Mouse (Mus musculus) intestine, embryonic 16.5 days (tissue): Measurements from ENCODE around the gene Csrp1. TPM values are rescaled to one million over a fixed set of nuclear protein-coding genes. Genes with fewer than 3 reads are reported as not detected.

Experiments
- ATAC-seq: fragments of 200-750 bp; cut with Nextera tagmentation; 2 replicates; pipeline ENCODE4 v1.8.0; 2017; ENCODE audit warnings: moderate TSS enrichment, moderate library complexity
- H3K27ac ChIP-seq: fragments of 300-500 bp; sonication (generic); 2 replicates; pipeline ENCODE4 v1.5.1; 2014; ENCODE audit warnings: mild to moderate bottlenecking, low read length
- H3K27me3 ChIP-seq: fragments of 300-500 bp; sonication (generic); replicated peaks from 2 replicates; pipeline ENCODE4 v1.6.1; 2014; ENCODE audit warnings: low read length, control low read depth, mixed read lengths; ENCODE audit not compliant: control insufficient read depth, insufficient read depth
- H3K36me3 ChIP-seq: fragments of 300-500 bp; sonication (generic); 2 replicates; pipeline ENCODE4 v1.6.1; 2014; ENCODE audit warnings: low read length, control low read depth; ENCODE audit not compliant: control insufficient read depth, insufficient read depth
- H3K4me1 ChIP-seq: fragments of 300-500 bp; sonication (generic); 2 replicates; pipeline ENCODE4 v1.6.1; 2014; ENCODE audit warnings: low read length, control low read depth, mixed read lengths; ENCODE audit not compliant: control insufficient read depth, insufficient read depth
- H3K4me2 ChIP-seq: fragments of 300-500 bp; sonication (generic); 2 replicates; pipeline ENCODE4 v1.6.1; 2014; ENCODE audit warnings: low read depth, low read length, control low read depth
- H3K4me3 ChIP-seq: fragments of 300-500 bp; sonication (generic); 2 replicates; pipeline ENCODE4 v1.5.1; 2014; ENCODE audit warnings: mild to moderate bottlenecking, low read length
- H3K9ac ChIP-seq: fragments of 300-500 bp; sonication (generic); 2 replicates; pipeline ENCODE4 v1.6.1; 2014; ENCODE audit warnings: low read depth, low read length
- H3K9me3 ChIP-seq: fragments of 300-500 bp; sonication (generic); 2 replicates; pipeline ENCODE4 v1.6.1; 2016; ENCODE audit warnings: low read length, control low read depth; ENCODE audit not compliant: control insufficient read depth
- WGBS: fragments of 180-500 bp; shearing (Covaris S2); extraction: QIAGEN DNeasy Blood & Tissue Kit; methylation state at CpG from one replicate; pipeline ENCODE4 v1.1.7; 2014; 5-methylcytosine and 5-hydroxymethylcytosine counted together
- polyA plus RNA-seq: library from polyadenylated mRNA; unstranded; fragments of >200 nt; fragmentation: Nextera tagmentation; extraction: Ambion mirVana; gene quantifications from 2 replicates; pipeline ENCODE4 v1.2.1, GENCODE M21; 2015

The Csrp1 gene
- polyA plus RNA-seq, 1 experiment from 2014 or later = 215 TPM

- no peak for ATAC-seq
- Histone ChIP-seq H3K9ac (no peak overlapping the region), H3K36me3 (no peaks in the 10 kb centered on the region), H3K4me2 (no peak overlapping the region), H3K9me3 (no peaks in the 10 kb centered on the region), H3K4me1 (peaks cover 21% of the 10 kb centered on the region), H3K27me3 (no peaks in the 10 kb centered on the region), H3K4me3 (no peak overlapping the region), H3K27ac (peak overlapping the region; percentile 42)
- WGBS = 85% methylated on average over 6 of the region's 6 CpGs
These were observed 5.5 kb downstream of the Csrp1 start for GRCm38 (mm10) chr1:135725324-135725723.

GRCm38 (mm10) chr1:135725936-135726335, 6.1 kb downstream of the Csrp1 start:
- ATAC-seq = no peak
- 42% methylated on average over 7 of the region's 7 CpGs for WGBS
- H3K9me3 ChIP-seq = no peaks in the 10 kb centered on the region

GRCm38 (mm10) chr1:135728631-135729366, 8.9 kb downstream of the Csrp1 start:
- peak overlapping the region; percentile 57 for H3K4me3 ChIP-seq
- H3K4me1 ChIP-seq = peaks cover 45% of the 10 kb centered on the region
- WGBS = 1% methylated on average over 35 of the region's 35 CpGs
- H3K4me2 ChIP-seq = peak overlapping the region; percentile 82
- H3K9ac ChIP-seq = peak overlapping the region; percentile 75
- H3K36me3 ChIP-seq = no peaks in the 10 kb centered on the region
- H3K27me3 ChIP-seq = no peaks in the 10 kb centered on the region
- ATAC-seq = peak; percentile 82
- peak overlapping the region; percentile 92 for H3K27ac ChIP-seq
- no peaks in the 10 kb centered on the region for H3K9me3 ChIP-seq

More at GRCm38 (mm10) chr1:135725936-135726335, 6.1 kb downstream of the Csrp1 start:
- no peaks in the 10 kb centered on the region for H3K27me3 ChIP-seq
- no peak overlapping the region for H3K4me3 ChIP-seq
- H3K36me3 ChIP-seq = no peaks in the 10 kb centered on the region
- no peak overlapping the region for H3K9ac ChIP-seq
- peaks cover 23% of the 10 kb centered on the region for H3K4me1 ChIP-seq
- H3K4me2 ChIP-seq = no peak overlapping the region
- H3K27ac ChIP-seq = peak overlapping the region; percentile 42

- no peaks in the 10 kb centered on the region for H3K36me3 ChIP-seq
- H3K9ac ChIP-seq = peak overlapping the region; percentile 75
- peak; percentile 12 for ATAC-seq
- peak overlapping the region; percentile 82 for H3K4me2 ChIP-seq
- peak overlapping the region; percentile 92 for H3K27ac ChIP-seq
- H3K4me1 ChIP-seq = peaks cover 47% of the 10 kb centered on the region
- under 1% methylated on average over 11 of the region's 11 CpGs for WGBS
- no peaks in the 10 kb centered on the region for H3K9me3 ChIP-seq
- H3K27me3 ChIP-seq = no peaks in the 10 kb centered on the region
- peak overlapping the region; percentile 57 for H3K4me3 ChIP-seq
These were observed 9.5 kb downstream of the Csrp1 start for GRCm38 (mm10) chr1:135729367-135729713.

GRCm38 (mm10) chr1:135729821-135730220, 10.0 kb downstream of the Csrp1 start:
- Histone ChIP-seq H3K9me3 (no peaks in the 10 kb centered on the region), H3K27me3 (no peaks in the 10 kb centered on the region), H3K4me3 (peak overlapping the region; percentile 57), H3K9ac (peak overlapping the region; percentile 75), H3K4me1 (peaks cover 51% of the 10 kb centered on the region), H3K36me3 (no peaks in the 10 kb centered on the region), H3K27ac (peak overlapping the region; percentile 92), H3K4me2 (peak overlapping the region; percentile 82)
- no peak for ATAC-seq
- WGBS = 17% methylated on average over 4 of the region's 4 CpGs

GRCm38 (mm10) chr1:135730296-135730695, 10.4 kb downstream of the Csrp1 start:
- H3K9ac ChIP-seq = peak overlapping the region; percentile 75
- H3K27me3 ChIP-seq = no peaks in the 10 kb centered on the region
- H3K4me3 ChIP-seq = peak overlapping the region; percentile 57
- peaks cover 56% of the 10 kb centered on the region for H3K4me1 ChIP-seq
- no peaks in the 10 kb centered on the region for H3K9me3 ChIP-seq
- ATAC-seq = no peak
- peak overlapping the region; percentile 92 for H3K27ac ChIP-seq
- H3K4me2 ChIP-seq = peak overlapping the region; percentile 82
- no peaks in the 10 kb centered on the region for H3K36me3 ChIP-seq
- 7% methylated on average over 3 of the region's 3 CpGs for WGBS

- Histone ChIP-seq H3K4me2 (peak overlapping the region; percentile 82), H3K4me1 (peaks cover 55% of the 10 kb centered on the region), H3K27ac (peak overlapping the region; percentile 92), H3K36me3 (0 out of 2 replicates have a peak, but pooled peaks cover 2% of the 10 kb centered on the region), H3K27me3 (no peaks in the 10 kb centered on the region), H3K9me3 (no peaks in the 10 kb centered on the region), H3K4me3 (peak overlapping the region; percentile 57), H3K9ac (peak overlapping the region; percentile 75)
- ATAC-seq = no peak
- 31% methylated on average over 7 of the region's 7 CpGs for WGBS
These were observed 11.5 kb downstream of the Csrp1 start for GRCm38 (mm10) chr1:135731393-135731792.

- Histone ChIP-seq H3K4me1 (peaks cover 55% of the 10 kb centered on the region), H3K4me2 (peak overlapping the region; percentile 82), H3K9ac (peak overlapping the region; percentile 75), H3K4me3 (peak overlapping the region; percentile 57), H3K27me3 (no peaks in the 10 kb centered on the region), H3K36me3 (0 out of 2 replicates have a peak, but pooled peaks cover 3% of the 10 kb centered on the region), H3K9me3 (no peaks in the 10 kb centered on the region), H3K27ac (peak overlapping the region; percentile 92)
- WGBS = 23% methylated on average over 11 of the region's 11 CpGs
- peak; percentile 77 for ATAC-seq
These were observed 12.2 kb downstream of the Csrp1 start for GRCm38 (mm10) chr1:135731897-135732684.

GRCm38 (mm10) chr1:135734225-135734937, 14.5 kb downstream of the Csrp1 start:
- no peaks in the 10 kb centered on the region for H3K27me3 ChIP-seq
- 0 out of 2 replicates have a peak, but pooled peaks cover 3% of the 10 kb centered on the region for H3K36me3 ChIP-seq
- H3K4me1 ChIP-seq = peaks cover 65% of the 10 kb centered on the region
- ATAC-seq = peak; percentile 17; the same call in 1 of the 2 replicates
- peak overlapping the region; percentile 48 for H3K9ac ChIP-seq
- WGBS = 33% methylated on average over 6 of the region's 7 CpGs
- H3K4me3 ChIP-seq = no peak overlapping the region; the same call in 1 of the 2 replicates
- H3K27ac ChIP-seq = peak overlapping the region; percentile 92
- H3K9me3 ChIP-seq = no peaks in the 10 kb centered on the region
- H3K4me2 ChIP-seq = 0 out of 2 replicates have a peak overlapping the region, but pooled peaks have one; percentile 7
